Mouse (Mus musculus): ENCODE measurements at regions not wholly inside any gene's neighbourhood (a gene's known extent, or its start where the extent isn't known, plus 50 kb on each side); places are given as distances from the start of the nearest gene placed in this dataset.
"Not testable (repeated sequence)": the region's sequence is repeated elsewhere in the genome, so short reads cannot be mapped to it uniquely, and the experiment has no call there.

DNA sequence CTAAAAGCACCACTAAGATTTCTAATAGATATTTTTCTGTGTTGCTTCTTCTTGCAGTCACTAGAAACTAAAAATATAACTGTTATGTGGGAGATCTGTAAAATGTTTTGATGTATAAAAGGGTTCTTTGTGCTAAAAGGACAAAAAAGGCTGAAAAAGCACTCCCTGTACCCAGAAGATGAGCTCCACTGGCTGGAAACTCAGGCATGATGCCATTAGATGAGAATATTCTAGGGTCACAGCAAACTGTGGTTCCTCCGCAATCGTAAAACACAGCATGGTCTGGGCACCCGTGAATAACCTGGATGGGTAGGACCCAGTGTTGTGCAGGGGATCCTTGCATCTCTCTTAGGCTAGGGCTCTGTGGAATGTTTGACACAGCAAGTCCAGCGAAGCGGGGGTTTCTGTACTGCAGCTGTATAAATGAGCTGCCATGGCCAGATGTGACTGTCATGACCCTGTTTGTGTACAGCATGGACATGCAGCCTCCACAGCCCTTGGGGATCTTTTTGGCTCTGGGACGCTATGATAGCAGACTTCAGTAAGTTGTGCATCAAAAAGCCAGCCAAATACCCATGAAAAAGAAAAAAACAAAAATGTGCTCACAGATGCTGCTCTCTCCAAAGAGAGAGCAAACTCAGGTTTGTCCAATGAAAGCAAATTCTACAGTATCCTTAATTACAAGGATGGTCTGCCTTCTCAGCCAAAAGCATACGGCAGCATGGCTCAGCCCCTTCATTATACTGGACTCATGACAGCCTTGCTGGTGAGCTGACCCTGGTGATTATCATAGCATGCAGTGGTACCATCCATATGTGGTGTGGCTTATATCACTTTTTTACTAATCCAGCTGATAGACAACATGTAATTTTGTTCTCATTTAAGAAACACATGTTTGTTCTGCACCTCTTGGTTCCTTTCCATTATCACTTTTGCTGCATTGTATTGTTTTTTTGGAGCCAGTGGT is 103.9 kb upstream of the Arhgap20 start:
- in situ Hi-C loops (cut with MboI, MseI) = no loop called here

DNA sequence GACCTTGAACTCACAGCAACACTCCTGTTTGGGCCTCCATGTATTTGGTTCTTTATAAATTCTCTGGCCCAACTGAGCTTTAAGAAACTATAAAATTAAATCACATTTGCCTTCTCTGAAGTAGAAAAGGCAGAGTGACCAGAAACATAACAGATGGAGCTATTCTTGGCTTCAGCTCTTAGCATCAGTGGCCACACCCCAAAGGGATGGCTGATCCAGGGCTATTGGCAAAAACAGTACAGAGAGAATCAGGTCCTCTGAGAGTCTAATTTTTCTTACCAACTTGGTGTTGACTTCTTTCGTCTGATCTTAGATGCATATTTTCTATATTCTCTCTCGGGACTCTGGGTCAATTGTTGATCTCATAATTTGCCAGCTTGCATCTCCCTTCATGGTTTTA is 103.2 kb upstream of the Arhgap20 start:
- in situ Hi-C loops (cut with MboI, MseI) = no loop called here

DNA sequence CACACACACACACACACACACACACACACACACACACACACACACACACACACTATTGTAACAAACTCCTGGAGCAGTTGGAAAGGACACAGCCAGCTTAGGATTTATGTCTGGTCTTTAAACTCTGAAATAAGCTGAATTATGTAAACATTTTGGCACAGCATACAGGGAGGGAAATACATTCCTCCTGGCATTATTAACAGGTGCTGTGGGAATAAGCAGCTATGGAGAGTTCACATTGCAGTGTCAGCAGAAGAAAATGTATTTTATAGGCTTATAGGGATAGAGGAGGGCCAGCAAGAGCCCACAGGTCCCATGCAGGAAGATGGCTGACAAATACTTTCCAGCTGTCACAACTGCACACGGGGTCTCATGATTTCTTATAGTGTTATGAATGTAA is 100.8 kb upstream of the Arhgap20 start:
- in situ Hi-C loops (cut with MboI, MseI) = no loop called here

DNA sequence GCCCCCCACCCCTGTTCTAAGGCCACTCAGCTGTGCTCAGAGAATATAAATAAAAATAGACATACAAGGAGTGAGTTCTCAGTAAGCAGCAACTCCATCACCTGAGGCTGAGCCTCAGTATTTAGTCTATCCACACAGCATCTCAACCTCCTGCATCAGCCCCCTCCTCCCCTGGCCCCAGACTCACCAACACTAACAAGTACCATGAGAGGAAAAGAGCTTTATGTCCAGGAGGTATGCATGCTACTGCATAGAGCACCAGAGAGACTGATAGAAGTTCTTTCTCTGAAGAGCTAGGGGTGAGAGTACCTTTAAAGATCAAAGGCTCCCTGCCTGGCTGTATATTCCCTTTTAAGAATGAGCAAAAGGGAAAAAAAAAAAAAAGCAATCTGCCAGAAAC is 100.3 kb upstream of the Arhgap20 start:
- in situ Hi-C loops (cut with MboI, MseI) = no loop called here

DNA sequence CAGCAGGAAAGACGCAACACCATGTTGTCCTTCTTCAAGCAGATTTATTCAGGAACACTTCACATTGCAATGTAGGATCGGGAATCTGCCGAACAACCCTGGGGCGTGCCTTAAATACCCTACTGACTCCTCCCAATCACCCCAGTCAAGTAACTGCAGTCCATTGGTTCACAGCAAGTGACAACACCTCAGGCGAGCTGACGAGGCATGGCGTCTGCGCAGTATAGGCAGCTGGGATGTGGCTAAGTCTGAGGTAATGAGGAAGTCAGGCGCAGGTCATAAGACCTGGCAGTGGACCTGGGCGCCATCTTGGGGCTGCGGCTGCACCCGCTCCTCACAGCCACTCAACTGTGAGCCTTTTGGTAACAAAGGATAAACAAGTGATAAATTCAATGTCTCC is 96.2 kb upstream of the Arhgap20 start:
- in situ Hi-C loops (cut with MboI, MseI) = not testable (repeated sequence)

DNA sequence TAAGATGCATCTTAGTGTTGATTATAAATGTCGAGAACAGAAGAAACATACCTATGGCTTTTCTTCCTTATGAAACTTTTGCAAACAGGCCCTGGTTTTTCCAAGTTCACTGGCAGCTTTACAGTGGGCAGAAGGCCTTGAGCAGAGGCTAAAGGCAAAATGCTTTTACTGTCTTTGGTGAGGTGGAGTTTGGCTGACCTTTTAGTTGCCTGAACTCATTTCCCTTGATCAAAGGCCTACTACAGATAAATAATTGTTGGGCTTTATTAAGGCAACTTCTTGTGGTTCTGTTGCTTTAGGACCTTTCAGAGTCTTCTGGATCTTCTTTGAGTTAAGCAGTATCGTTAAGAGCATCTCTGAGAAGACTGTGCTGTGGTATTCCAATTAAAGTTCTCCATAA is 94.6 kb upstream of the Arhgap20 start:
- in situ Hi-C loops (cut with MboI, MseI) = no loop called here

DNA sequence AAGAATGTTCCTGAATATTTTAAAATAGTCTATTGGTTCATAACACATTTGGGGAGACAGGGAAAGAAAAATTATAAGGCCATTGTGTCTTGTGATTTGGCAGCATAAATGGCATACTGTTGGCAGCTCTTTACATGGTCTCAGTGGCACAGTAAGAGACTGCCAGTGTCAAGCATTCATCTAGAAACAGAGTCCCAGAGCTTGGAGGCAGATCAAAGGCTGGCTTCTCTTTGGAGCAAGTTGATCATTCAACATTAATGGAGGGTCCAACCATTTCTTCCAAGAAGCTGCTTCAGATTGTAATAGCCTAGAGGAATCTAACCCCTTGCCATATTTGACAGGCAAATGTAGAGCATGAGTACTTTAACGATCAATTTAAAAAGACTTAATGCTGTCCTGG is 78.6 kb upstream of the Arhgap20 start:
- in situ Hi-C loops (cut with MboI, MseI) = no loop called here

DNA sequence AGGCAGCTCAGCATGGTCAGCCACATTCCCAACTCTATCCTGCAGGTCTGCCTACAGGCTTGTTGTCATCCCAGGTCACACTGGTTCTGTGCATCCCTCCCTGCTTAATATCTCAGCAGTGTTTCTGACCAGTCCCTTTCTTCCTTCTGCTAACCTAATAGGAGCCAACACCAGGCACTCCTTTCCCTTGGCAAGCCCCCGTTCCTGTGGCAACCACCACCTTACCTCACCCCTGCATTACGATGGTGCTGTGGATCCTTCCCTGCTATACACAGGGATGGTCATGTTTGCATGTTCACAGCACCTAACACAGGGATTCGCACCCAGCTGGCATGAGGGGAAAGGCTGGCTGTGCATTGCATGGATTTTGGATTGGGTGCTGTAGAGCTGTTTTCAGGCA is 50.8 kb upstream of the Arhgap20 start:
- in situ Hi-C loops (cut with MboI, MseI) = loop anchor here in 1 of 2 experiments (10.0 kb wide), 1 partner anchor 190 kb away; no protein-coding TSS in a partner anchor
